Mouse (Mus musculus): ENCODE measurements around the gene Epn3. TPM values are rescaled to one million over a fixed set of nuclear protein-coding genes. Genes with fewer than 3 reads are reported as not detected.

Epn3 gene
- polyA plus RNA-seq, 1 experiment from 2014 or later: 1.3 TPM

DNA sequence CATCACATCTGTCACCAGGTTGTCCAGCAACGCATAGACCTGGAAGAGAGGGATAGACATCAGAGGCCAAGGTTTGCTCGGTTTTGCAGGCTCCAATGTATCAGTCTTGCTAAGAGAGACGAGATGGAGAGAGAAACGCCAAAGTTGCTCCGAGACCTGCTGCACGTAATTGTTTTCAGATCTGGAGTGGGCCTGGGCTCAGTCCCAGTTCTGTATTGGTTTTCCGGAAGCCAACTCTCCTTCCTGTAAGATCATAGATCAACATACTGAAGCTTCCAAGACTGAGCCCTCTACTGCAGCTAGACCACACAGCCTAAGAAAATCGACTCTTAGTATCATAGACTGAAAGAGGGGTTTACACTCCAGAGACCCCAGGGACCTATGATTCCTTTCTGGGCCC is 1.7 kb upstream of the Epn3 start:
- no peak overlapping the region for H3K4me3 ChIP-seq (ENCODE audit: low read depth, low read length)
- H3K9me3 ChIP-seq (ENCODE audit: control insufficient read depth, low read length): no peaks in the 10 kb centered on the region
- H3K9ac ChIP-seq (ENCODE audit: low read depth, low read length): no peak overlapping the region
- H3K4me1 ChIP-seq (replicated peaks; ENCODE audit: control insufficient read depth, insufficient read depth, low read length): peaks cover 10% of the 10 kb centered on the region
- 88% methylated on average over 8 of the region's 8 CpGs for WGBS
- no peak overlapping the region for H3K4me2 ChIP-seq (replicated peaks; ENCODE audit: low read depth, low read length)
- H3K36me3 ChIP-seq (ENCODE audit: control insufficient read depth, insufficient read depth, low read length): no peaks in the 10 kb centered on the region
- ATAC-seq (ENCODE audit: low FRiP score) (no peak), DNase-seq (ENCODE audit: low spot score) (no peak)
- no peak overlapping the region for H3K27ac ChIP-seq (ENCODE audit: low read depth, low read length)
- H3K27me3 ChIP-seq (ENCODE audit: control insufficient read depth, insufficient read depth, low read length): peaks cover 15% of the 10 kb centered on the region

GRCm38 (mm10) chr11:94500362-94500761 is 588 bp upstream of the Epn3 start:
- Histone ChIP-seq H3K36me3 (ENCODE audit: control insufficient read depth, insufficient read depth, low read length) (no peaks in the 10 kb centered on the region), H3K4me1 (replicated peaks; ENCODE audit: control insufficient read depth, insufficient read depth, low read length) (peaks cover 10% of the 10 kb centered on the region), H3K4me2 (replicated peaks; ENCODE audit: low read depth, low read length) (no peak overlapping the region), H3K4me3 (ENCODE audit: low read depth, low read length) (no peak overlapping the region), H3K9me3 (ENCODE audit: control insufficient read depth, low read length) (no peaks in the 10 kb centered on the region), H3K9ac (ENCODE audit: low read depth, low read length) (no peak overlapping the region), H3K27ac (ENCODE audit: low read depth, low read length) (no peak overlapping the region), H3K27me3 (ENCODE audit: control insufficient read depth, insufficient read depth, low read length) (peaks cover 15% of the 10 kb centered on the region)
- DNase-seq (ENCODE audit: low spot score) (no peak), ATAC-seq (ENCODE audit: low FRiP score) (no peak)
- WGBS: 21% methylated on average over 8 of the region's 8 CpGs

- Histone ChIP-seq H3K36me3 (ENCODE audit: control insufficient read depth, insufficient read depth, low read length) (no peaks in the 10 kb centered on the region), H3K27ac (ENCODE audit: low read depth, low read length) (no peak overlapping the region), H3K4me2 (replicated peaks; ENCODE audit: low read depth, low read length) (peak overlapping the region; percentile 56), H3K9me3 (ENCODE audit: control insufficient read depth, low read length) (no peaks in the 10 kb centered on the region), H3K4me1 (replicated peaks; ENCODE audit: control insufficient read depth, insufficient read depth, low read length) (peaks cover 10% of the 10 kb centered on the region), H3K27me3 (ENCODE audit: control insufficient read depth, insufficient read depth, low read length) (peaks cover 15% of the 10 kb centered on the region), H3K4me3 (ENCODE audit: low read depth, low read length) (no peak overlapping the region; the same call in 1 of the 2 replicates), H3K9ac (ENCODE audit: low read depth, low read length) (no peak overlapping the region)
- DNase-seq (ENCODE audit: low spot score): no peak
- ATAC-seq (ENCODE audit: low FRiP score): no peak
- 9% methylated on average over 2 of the region's 2 CpGs for WGBS
Observed at GRCm38 (mm10) chr11:94499035-94499434, 739 bp downstream of the Epn3 start.

GRCm38 (mm10) chr11:94498093-94498996 is 1.4 kb downstream of the Epn3 start:
- Histone ChIP-seq H3K27ac (ENCODE audit: low read depth, low read length) (no peak overlapping the region), H3K4me1 (replicated peaks; ENCODE audit: control insufficient read depth, insufficient read depth, low read length) (peaks cover 10% of the 10 kb centered on the region), H3K4me3 (ENCODE audit: low read depth, low read length) (no peak overlapping the region), H3K27me3 (ENCODE audit: control insufficient read depth, insufficient read depth, low read length) (peaks cover 16% of the 10 kb centered on the region), H3K9ac (ENCODE audit: low read depth, low read length) (no peak overlapping the region), H3K36me3 (ENCODE audit: control insufficient read depth, insufficient read depth, low read length) (no peaks in the 10 kb centered on the region), H3K4me2 (replicated peaks; ENCODE audit: low read depth, low read length) (no peak overlapping the region), H3K9me3 (ENCODE audit: control insufficient read depth, low read length) (no peaks in the 10 kb centered on the region)
- no peak for DNase-seq (ENCODE audit: low spot score)
- WGBS: 26% methylated on average over 19 of the region's 19 CpGs
- no peak for ATAC-seq (ENCODE audit: low FRiP score)

GRCm38 (mm10) chr11:94495415-94495814 is 4.4 kb downstream of the Epn3 start:
- WGBS: 76% methylated on average over 3 of the region's 3 CpGs
- ATAC-seq (ENCODE audit: low FRiP score): no peak
- Histone ChIP-seq H3K9me3 (ENCODE audit: control insufficient read depth, low read length) (no peaks in the 10 kb centered on the region), H3K9ac (ENCODE audit: low read depth, low read length) (no peak overlapping the region), H3K27ac (ENCODE audit: low read depth, low read length) (no peak overlapping the region), H3K27me3 (ENCODE audit: control insufficient read depth, insufficient read depth, low read length) (peaks cover 29% of the 10 kb centered on the region), H3K36me3 (ENCODE audit: control insufficient read depth, insufficient read depth, low read length) (no peaks in the 10 kb centered on the region), H3K4me3 (ENCODE audit: low read depth, low read length) (no peak overlapping the region), H3K4me2 (replicated peaks; ENCODE audit: low read depth, low read length) (no peak overlapping the region), H3K4me1 (replicated peaks; ENCODE audit: control insufficient read depth, insufficient read depth, low read length) (peaks cover 10% of the 10 kb centered on the region)
- no peak for DNase-seq (ENCODE audit: low spot score)

- Histone ChIP-seq H3K27me3 (ENCODE audit: control insufficient read depth, insufficient read depth, low read length) (peaks cover 18% of the 10 kb centered on the region), H3K9me3 (ENCODE audit: control insufficient read depth, low read length) (no peaks in the 10 kb centered on the region), H3K4me1 (replicated peaks; ENCODE audit: control insufficient read depth, insufficient read depth, low read length) (no peaks in the 10 kb centered on the region), H3K36me3 (ENCODE audit: control insufficient read depth, insufficient read depth, low read length) (no peaks in the 10 kb centered on the region), H3K9ac (ENCODE audit: low read depth, low read length) (no peak overlapping the region), H3K27ac (ENCODE audit: low read depth, low read length) (no peak overlapping the region), H3K4me2 (replicated peaks; ENCODE audit: low read depth, low read length) (peak overlapping the region; percentile 68; the same call in 1 of the 2 replicates), H3K4me3 (ENCODE audit: low read depth, low read length) (no peak overlapping the region)
- WGBS: 67% methylated on average over 7 of the region's 7 CpGs
- ATAC-seq (ENCODE audit: low FRiP score) (no peak), DNase-seq (ENCODE audit: low spot score) (no peak)
Observed at GRCm38 (mm10) chr11:94491749-94492099, 8.1 kb downstream of the Epn3 start.

GRCm38 (mm10) chr11:94491035-94491748 is 8.6 kb downstream of the Epn3 start:
- DNase-seq (ENCODE audit: low spot score) (peak; percentile 74), ATAC-seq (ENCODE audit: low FRiP score) (peak; percentile 44; the same call in 1 of the 2 replicates)
- Histone ChIP-seq H3K36me3 (ENCODE audit: control insufficient read depth, insufficient read depth, low read length) (no peaks in the 10 kb centered on the region), H3K4me2 (replicated peaks; ENCODE audit: low read depth, low read length) (peak overlapping the region; percentile 68), H3K4me3 (ENCODE audit: low read depth, low read length) (peak overlapping the region; percentile 41), H3K27me3 (ENCODE audit: control insufficient read depth, insufficient read depth, low read length) (peaks cover 18% of the 10 kb centered on the region), H3K4me1 (replicated peaks; ENCODE audit: control insufficient read depth, insufficient read depth, low read length) (no peaks in the 10 kb centered on the region), H3K9ac (ENCODE audit: low read depth, low read length) (peak overlapping the region; percentile 61), H3K9me3 (ENCODE audit: control insufficient read depth, low read length) (no peaks in the 10 kb centered on the region), H3K27ac (ENCODE audit: low read depth, low read length) (no peak overlapping the region)
- 6% methylated on average over 51 of the region's 55 CpGs for WGBS

DNA sequence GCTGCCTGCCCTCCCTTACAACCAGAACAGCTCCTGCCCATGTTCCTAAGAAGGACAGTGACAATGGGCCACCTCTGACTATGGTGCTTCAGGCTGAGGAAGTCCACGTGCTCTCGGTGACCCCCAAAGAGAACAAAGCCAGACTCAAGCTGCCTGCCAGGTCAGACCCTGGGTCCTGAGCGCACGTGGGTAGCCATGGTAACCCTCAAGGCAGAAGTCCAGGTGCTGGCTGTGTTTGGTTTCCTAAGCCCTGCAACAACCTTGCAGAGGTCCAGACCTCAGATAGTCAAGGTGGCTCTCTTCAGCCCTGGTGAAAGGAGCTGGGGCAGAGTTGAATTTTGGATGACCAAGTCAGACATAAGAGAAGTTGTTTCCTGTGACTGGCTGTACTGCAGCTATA is 10.0 kb downstream of the Epn3 start:
- DNase-seq (ENCODE audit: low spot score) (no peak), ATAC-seq (ENCODE audit: low FRiP score) (no peak)
- H3K4me1 ChIP-seq (replicated peaks; ENCODE audit: control insufficient read depth, insufficient read depth, low read length): no peaks in the 10 kb centered on the region
- H3K27ac ChIP-seq (ENCODE audit: low read depth, low read length): no peak overlapping the region
- no peak overlapping the region for H3K4me3 ChIP-seq (ENCODE audit: low read depth, low read length)
- 37% methylated on average over 4 of the region's 4 CpGs for WGBS
- no peak overlapping the region for H3K9ac ChIP-seq (ENCODE audit: low read depth, low read length)
- peaks cover 18% of the 10 kb centered on the region for H3K27me3 ChIP-seq (ENCODE audit: control insufficient read depth, insufficient read depth, low read length)
- no peaks in the 10 kb centered on the region for H3K9me3 ChIP-seq (ENCODE audit: control insufficient read depth, low read length)
- H3K36me3 ChIP-seq (ENCODE audit: control insufficient read depth, insufficient read depth, low read length): no peaks in the 10 kb centered on the region
- H3K4me2 ChIP-seq (replicated peaks; ENCODE audit: low read depth, low read length): no peak overlapping the region
